Mouse (Mus musculus) layer of hippocampus, postnatal 25 days (tissue): ENCODE measurements around the gene Egr2. TPM values are rescaled to one million over a fixed set of nuclear protein-coding genes. Genes with fewer than 3 reads are reported as not detected.

Source experiments
- DNase-seq, 2 experiments: peaks; one replicate each; pipeline ENCODE4 v3.0.0; 2022; ENCODE audit warnings: mixed read lengths in 2 of 2, low spot score in 1 of 2; ENCODE audit errors: extremely low spot score in 1 of 2
- total RNA-seq, 2 experiments: library from RNA; stranded (reverse); gene quantifications; 2 replicates each; pipeline ENCODE4 v1.2.3; 2021

Egr2 gene
- total RNA-seq, 2 experiments from 2014 or later, result 2.2 to 2.3 TPM

GRCm38 (mm10) chr10:67538106-67538505 lies 2.8 kb downstream of the Egr2 start:
- no peak for DNase-seq

- DNase-seq, result no peak
Measured at GRCm38 (mm10) chr10:67538585-67539400, 3.5 kb downstream of the Egr2 start.

GRCm38 (mm10) chr10:67539401-67539730 lies 4.1 kb downstream of the Egr2 start:
- DNase-seq, result no peak

- no peak for DNase-seq
Measured at GRCm38 (mm10) chr10:67540591-67540990, 5.3 kb downstream of the Egr2 start.

- peak in 1 of 2 experiments; percentile 19 for DNase-seq
Measured at GRCm38 (mm10) chr10:67547850-67548260, 12.6 kb downstream of the Egr2 start.

GRCm38 (mm10) chr10:67548261-67548854 lies 13.1 kb downstream of the Egr2 start:
- DNase-seq, result peak; percentile 24 to 76

- DNase-seq, result peak; percentile 81 to 94
Measured at GRCm38 (mm10) chr10:67548877-67549731, 13.8 kb downstream of the Egr2 start, which contains the start of gene Ado. Ado (minus strand) TSS chr10:67548955.

- DNase-seq, result no peak
Measured at GRCm38 (mm10) chr10:67558053-67558452, 22.8 kb downstream of the Egr2 start.

GRCm38 (mm10) chr10:67559765-67560394 lies 24.6 kb downstream of the Egr2 start:
- no peak for DNase-seq

GRCm38 (mm10) chr10:67561185-67561584 lies 25.9 kb downstream of the Egr2 start:
- no peak for DNase-seq

- no peak for DNase-seq
Measured at GRCm38 (mm10) chr10:67564509-67564908, 29.2 kb downstream of the Egr2 start.

- DNase-seq, result no peak
Measured at GRCm38 (mm10) chr10:67566104-67566503, 30.8 kb downstream of the Egr2 start.

GRCm38 (mm10) chr10:67569539-67569938 lies 34.3 kb downstream of the Egr2 start:
- no peak for DNase-seq

- DNase-seq, result no peak
Measured at GRCm38 (mm10) chr10:67571443-67571842, 36.2 kb downstream of the Egr2 start.

- DNase-seq, result no peak
Measured at GRCm38 (mm10) chr10:67573310-67573709, 38.0 kb downstream of the Egr2 start.

- DNase-seq, result no peak
Measured at GRCm38 (mm10) chr10:67579830-67580229, 44.6 kb downstream of the Egr2 start.

GRCm38 (mm10) chr10:67581698-67582285 lies 46.5 kb downstream of the Egr2 start:
- DNase-seq, result no peak

GRCm38 (mm10) chr10:67585873-67586610 lies 50.8 kb downstream of the Egr2 start:
- no peak for DNase-seq
